Mouse (Mus musculus) megakaryocyte-erythroid progenitor cell, adult 5-6 weeks (primary cell): ENCODE measurements at regions not wholly inside any gene's neighbourhood (a gene's known extent, or its start where the extent isn't known, plus 50 kb on each side); places are given as distances from the start of the nearest gene placed in this dataset.

Experiments
- ATAC-seq: replicated peaks from 2 replicates; pipeline ENCODE4 v1.8.0; 2016; ENCODE audit warnings: mild to moderate bottlenecking, inconsistent platforms; ENCODE audit not compliant: severe bottlenecking, poor library complexity, low FRiP score, low TSS enrichment

DNA sequence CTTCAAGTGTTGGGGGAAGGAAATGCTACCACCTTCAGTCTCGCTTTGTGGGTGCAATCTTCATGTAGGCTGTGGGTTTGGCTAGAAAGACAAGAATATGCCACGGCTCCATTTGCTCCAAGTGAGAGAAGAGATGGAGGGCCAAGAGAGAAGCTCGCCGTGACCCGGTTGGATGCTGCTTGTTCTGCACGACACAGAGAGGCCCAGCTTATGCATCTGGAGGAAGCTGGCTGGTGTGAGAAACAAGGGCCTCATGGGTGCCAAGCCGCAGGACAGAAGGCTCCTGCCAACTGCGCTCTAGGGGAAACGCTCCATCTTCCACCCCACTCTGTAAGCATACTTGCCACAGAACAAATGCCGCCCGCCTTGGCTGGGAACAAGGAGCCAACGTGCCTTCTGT, 351.0 kb upstream of the Myt1l start:
- ATAC-seq, result no peak

- no peak for ATAC-seq
Observed at GRCm38 (mm10) chr12:29178168-29178895, 349.9 kb upstream of the Myt1l start.

- no peak for ATAC-seq
Observed at GRCm38 (mm10) chr12:29179405-29179804, 348.8 kb upstream of the Myt1l start.

- ATAC-seq, result no peak
Observed at GRCm38 (mm10) chr12:29180576-29180975, 347.6 kb upstream of the Myt1l start.

GRCm38 (mm10) chr12:29187619-29188018, 340.6 kb upstream of the Myt1l start:
- ATAC-seq, result no peak

- no peak for ATAC-seq
Observed at GRCm38 (mm10) chr12:29192391-29192790, 335.8 kb upstream of the Myt1l start.

DNA sequence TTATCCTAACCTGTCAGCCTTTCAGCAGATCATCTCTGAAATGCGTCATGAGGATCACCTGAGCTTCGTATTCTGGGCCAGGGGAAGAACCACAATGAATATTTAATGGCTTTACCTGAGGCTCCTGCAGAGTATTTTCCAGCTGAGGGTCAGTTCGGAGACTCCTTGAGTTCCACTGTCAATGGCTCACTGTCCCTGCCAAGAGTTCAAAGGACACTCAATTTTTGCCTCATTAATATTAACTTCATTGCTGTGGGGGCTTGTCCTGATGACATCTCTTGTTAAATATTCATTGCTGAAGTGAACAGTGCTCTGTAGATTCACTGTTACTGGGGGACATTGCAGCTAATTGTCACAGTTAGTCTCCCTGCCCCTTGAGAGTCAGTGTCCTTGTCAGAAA, 316.2 kb upstream of the Myt1l start:
- ATAC-seq, result no peak

GRCm38 (mm10) chr12:29213625-29214024, 314.6 kb upstream of the Myt1l start:
- no peak for ATAC-seq

DNA sequence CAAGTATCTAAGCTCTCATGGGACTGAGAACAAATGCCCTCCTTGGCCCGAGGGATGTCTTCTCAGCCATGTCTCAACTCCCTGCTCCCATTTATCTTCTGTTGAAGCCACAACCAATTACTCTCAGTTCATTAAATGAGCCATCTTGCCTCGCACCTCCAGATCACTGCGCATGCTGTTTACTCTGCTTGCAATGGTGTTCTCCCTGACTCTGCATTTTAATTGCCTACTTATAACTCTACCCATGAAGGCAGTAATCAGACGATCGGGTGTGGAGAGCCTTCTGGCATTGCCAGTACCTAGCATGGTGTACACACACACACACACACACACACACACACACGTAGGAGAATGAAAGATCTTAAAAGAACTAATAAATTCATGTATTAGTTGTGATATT, 306.1 kb upstream of the Myt1l start:
- ATAC-seq, result no peak

- ATAC-seq, result no peak
Observed at GRCm38 (mm10) chr12:29226001-29226400, 302.2 kb upstream of the Myt1l start.

DNA sequence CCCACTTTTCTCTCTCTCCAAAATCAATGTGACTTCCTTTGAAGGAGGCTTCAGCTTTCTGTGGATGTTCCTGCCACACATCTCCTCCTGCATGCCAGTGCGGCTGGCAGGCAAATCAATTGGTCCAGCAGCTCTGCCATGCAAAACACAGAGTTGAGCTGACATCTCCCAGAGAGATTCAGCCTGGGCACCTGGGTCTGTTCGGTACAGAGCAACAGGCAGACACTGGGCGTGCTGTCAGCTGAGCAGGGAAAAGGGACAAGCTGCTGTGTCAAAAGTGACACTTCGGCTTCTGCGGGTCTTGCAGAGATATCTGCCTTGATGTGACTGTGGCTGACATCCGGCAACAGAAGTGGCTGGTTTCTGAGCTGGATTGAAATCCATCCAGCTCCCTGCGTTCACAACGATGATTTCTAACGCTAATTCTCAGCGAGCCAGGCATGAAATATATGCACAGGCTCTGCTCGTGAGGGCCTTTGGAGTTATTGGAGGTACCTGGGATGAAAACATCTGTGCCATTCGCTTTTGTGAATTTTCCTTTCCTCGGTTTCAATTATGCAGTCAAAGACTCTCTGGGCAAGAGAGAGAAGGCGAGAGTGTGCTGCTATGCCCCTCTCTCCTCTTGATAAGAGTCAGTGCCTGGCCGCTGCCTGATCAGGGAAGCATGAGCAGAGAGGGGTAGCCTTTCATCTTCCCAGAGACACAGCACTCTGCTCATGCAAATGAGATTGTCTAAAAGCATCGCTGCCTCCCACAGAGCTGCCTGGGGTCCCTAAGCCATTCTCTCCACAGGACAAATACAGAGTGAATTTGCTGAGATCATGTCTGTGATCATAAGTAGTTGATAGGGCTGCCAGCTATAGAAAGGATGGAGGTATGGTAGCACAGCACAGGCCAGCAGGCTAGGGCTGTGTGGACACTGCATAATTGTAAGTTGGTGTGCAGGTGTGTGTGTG, 295.4 kb upstream of the Myt1l start:
- no peak for ATAC-seq

GRCm38 (mm10) chr12:29236496-29236895, 291.7 kb upstream of the Myt1l start:
- ATAC-seq, result no peak

- ATAC-seq, result no peak
Observed at GRCm38 (mm10) chr12:29237516-29237915, 290.7 kb upstream of the Myt1l start.

DNA sequence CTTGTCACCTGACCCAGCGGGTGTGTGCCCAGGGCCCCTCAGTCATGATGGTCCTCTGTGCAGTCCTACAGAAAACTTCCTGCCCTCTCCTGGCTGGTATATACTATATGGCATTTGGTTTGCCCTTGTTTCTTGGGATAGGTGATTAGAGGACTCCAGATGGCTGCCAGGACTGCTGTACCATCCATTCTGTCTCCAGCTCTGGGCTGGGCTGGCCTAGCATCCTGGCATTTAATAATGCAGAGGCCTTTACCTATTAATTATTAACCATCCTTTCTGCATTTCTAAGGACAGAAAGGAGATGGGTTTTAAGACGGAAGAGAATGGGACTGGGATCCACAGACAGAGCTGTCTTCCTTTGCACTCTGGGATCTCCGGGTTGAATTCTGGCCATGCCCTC, 288.7 kb upstream of the Myt1l start:
- no peak for ATAC-seq

- ATAC-seq, result no peak
Observed at GRCm38 (mm10) chr12:29239975-29240374, 288.2 kb upstream of the Myt1l start.

DNA sequence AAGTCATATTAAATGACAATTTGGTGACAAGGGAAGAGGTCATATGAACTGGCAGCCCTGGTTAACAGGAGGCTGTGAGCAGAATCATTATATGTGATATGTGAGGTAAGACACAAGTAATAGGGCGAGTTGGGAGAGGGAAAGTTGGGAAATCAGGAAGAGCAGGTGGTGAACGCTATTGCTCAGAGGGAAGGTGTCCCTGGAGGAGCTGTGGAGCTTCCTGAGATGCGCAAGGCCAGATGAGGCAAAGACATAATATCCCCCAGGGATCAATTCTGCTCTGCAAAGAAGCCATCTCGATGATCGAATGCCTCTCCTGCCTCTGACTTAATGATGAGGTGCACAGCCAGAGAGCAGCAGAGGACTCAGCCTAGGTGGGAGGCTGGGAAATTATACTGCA, 285.1 kb upstream of the Myt1l start:
- ATAC-seq, result no peak

DNA sequence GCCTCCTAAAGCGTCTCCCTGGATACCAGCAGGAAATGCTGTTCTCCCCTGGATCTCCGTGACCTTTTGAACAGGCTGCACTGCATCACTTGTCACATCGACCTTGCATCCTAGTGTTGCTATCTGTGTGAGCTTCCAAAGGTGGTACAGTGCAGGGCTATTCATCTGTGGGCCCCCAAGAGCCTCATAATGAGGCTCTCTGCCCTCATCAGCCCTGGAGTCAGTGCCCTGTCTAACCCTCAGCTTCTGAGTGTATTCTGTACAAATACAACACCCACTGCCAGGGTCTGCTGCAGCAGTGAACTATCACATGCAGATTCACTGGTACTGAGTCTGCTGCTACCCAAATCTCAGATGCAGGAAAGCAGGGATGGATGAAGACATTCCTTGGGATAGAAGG, 282.1 kb upstream of the Myt1l start:
- no peak for ATAC-seq

DNA sequence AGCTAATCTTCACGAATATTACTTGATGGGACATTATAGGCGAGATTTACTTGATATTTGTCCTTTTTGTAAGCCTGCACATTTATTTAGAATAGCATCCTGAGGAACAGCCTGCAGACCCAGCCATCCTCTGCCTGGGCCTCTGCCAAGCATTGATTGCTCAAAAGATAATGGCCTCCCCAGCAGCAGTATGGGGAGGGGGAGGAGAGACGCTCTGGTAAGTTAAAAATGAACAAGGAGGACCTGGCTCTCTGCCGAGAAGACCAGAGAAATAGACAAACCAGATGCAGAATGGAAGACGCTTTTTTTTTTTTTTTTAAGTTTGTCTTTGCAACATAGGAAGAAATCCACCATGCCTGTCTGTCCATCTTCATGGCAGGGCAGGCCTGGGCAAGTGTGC, 280.8 kb upstream of the Myt1l start:
- ATAC-seq, result no peak

DNA sequence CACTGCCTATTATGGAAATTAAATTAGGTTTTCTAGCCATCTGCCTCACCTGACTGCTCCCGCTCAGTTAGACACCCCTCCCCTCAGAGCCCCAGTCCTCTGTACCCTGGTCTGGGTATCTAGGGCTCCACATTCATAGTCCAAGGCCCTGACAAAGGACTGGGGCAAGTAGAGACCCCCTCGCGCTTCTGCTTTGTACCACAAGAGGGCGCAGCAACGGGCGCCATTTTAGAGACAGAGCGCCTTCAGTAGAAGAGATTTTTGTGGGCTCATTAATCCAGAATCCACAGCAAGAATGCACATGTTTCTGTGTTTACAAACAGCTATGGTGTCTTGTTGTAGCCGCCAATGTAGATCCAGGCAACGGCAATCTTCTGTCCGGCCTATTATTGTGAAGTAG, 279.7 kb upstream of the Myt1l start:
- no peak for ATAC-seq

DNA sequence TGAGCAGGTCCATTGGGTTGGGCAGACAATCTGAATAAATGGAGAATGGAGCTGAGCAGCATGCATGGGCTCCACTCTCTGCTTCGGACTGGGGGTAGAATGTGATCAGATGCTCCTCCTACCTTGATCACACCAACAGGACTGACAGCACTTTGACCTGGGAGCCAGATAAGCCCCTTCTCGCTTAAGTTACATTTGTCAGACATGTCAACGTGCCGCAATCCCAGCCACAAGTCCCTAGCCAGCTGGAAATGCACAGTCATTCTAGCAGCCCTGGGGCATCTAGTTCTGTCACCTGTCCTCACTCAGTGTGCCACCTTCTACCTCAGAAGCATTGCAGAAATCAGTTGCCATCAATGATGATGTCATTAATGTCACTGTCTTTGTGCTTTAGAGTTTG, 272.1 kb upstream of the Myt1l start:
- no peak for ATAC-seq
